Mouse (Mus musculus) inflammation-experienced regulatory T-cells, adult 6 months (primary cell): ENCODE results near the gene Peli1. TPM values are rescaled to one million over a fixed set of nuclear protein-coding genes. Genes with fewer than 3 reads are reported as not detected.

Experiments used
- ATAC-seq: one replicate; pipeline ENCODE4 v1.8.0; 2017
- polyA plus RNA-seq, 3 experiments: library from polyadenylated mRNA; unstranded; fragments of 100-300 nt; shearing (Covaris generic); gene quantifications; one replicate each; pipeline ENCODE4 v1.2.1; 2017

The Peli1 gene
- polyA plus RNA-seq, 3 experiments from 2014 or later: 41.6 to 97.7 (median 96.1) TPM

- ATAC-seq: no peak
Measured at GRCm38 (mm10) chr11:21093081-21093815, 2.2 kb downstream of the Peli1 start.

DNA sequence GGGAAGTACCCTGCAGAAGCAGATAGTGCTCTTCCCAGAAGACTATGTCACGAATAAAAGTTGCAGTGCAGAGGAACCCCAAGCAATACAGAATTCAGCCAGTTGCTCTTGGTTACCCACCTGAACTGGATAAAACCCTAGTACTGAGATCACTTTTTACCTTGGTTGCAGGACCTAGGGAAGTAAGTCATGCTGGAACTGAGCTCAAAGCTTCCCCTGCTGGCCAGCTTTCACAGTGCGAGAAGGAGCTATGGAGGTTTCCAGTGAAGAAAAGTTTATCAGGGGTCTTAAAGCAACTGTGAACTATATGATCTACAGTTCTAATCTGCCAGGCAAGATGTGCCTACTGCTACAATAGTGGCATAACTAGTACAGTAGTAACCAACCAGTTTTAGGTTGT is 5.5 kb downstream of the Peli1 start:
- ATAC-seq: no peak

DNA sequence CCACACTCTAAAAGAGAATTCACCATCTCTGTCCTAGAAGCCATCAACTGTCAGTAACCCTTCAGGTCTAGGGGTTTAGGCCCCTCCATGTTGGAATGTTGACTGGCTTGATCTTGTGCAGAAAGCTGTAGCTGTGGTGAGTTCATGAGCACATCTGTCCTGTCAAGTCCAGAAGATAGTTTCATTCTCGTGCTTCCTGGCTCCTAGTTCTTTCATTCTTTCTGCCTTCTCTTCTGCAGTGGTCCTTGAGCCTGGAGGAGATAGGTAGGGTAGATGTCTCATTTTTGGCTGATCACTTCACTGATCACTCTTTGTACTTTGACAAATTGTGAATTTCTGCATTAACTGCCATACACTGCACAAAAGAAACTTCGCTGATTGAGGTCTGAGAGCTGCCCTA is 7.4 kb downstream of the Peli1 start:
- ATAC-seq: no peak

- ATAC-seq: no peak
Measured at GRCm38 (mm10) chr11:21100704-21101103, 9.6 kb downstream of the Peli1 start.

DNA sequence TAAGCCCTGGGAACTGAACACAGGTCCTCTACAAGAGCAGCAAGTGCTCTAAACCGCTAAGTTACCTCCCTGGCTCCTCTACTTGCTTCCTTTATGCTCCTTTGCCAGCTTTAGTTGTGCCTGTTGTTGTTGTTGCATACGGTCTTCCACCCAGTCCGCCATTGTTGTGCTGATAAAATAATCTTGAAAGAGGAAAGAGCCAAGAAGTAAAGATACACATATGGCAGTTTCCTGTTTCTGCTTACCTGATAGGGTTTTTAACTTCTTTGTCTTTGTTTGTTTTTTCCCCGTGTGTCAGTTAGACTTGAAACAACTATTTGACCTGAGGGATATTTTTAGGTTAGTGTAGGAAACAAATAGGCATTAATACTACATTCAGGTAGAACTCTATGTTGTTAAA is 10.2 kb downstream of the Peli1 start:
- ATAC-seq: peak; percentile 9

DNA sequence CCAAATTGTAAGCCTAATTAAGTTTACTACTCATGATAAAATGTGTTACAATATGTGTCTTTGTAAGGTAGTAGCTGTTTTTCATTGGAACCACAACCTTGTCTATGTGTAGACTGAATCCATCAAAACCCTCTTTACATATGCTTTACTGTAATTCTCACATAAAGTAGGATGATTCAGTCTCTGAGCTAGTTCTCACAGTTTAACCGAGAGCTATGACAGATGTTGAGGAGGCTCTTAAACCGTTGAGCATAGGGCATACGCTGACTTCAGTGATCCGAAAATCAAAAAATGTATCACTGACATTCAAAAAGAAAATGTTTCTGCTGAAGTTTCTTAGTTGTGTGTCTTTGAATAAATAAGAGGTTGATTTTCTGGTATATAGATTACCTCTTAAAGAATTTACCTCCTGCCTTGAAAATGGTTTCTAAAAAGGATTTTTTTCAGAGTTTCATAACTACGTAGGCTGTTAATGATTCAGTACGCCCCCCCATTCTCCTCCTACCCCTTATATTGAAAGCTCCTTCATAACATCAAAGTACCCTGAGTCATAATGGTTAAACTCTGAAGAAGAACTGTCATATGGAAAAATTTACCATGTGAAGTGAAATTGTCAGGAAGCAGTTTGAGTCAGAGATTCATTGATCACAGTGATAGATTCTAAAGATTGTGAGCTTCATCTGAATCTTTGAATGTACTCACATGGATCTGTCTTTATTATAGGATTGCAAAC is 11.3 kb downstream of the Peli1 start:
- ATAC-seq: peak; percentile 57

DNA sequence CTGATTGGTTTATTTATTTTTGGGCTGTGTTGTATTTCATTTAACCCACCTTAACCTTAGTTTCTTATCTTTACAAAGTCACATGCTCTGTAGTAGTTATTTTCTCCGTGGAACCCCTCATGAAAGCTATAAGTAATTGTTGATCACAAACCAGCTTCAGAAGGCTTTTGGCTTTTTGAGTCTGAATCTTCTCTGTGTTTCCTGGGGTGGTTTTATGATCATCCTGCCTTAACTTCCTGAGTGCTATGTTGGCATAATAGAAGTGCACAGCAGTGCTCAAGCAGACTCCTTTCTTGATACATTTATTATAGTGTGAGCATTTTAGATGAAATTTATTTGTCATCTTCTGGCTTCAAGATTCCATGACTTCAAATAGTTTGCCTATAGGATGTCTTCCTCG is 12.1 kb downstream of the Peli1 start:
- ATAC-seq: peak; percentile 49

DNA sequence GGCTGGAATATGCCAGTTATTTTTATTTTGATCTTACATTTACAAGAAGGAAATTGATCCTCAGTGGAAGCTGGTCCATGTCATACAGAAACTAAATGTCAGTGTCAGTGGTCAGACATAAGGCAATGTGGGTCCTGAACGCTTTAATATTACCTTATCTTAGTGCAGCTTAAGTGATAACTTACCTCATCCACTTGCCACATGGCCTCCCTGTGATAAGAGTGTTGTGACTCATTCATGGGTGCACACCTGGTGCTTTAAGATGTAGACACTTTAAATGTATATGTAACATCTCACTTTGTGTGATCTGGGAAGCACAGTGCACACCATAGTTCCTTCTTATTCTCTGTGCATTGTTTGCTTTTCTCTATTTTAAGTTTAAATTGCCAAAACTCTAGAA is 14.3 kb downstream of the Peli1 start:
- ATAC-seq: no peak

DNA sequence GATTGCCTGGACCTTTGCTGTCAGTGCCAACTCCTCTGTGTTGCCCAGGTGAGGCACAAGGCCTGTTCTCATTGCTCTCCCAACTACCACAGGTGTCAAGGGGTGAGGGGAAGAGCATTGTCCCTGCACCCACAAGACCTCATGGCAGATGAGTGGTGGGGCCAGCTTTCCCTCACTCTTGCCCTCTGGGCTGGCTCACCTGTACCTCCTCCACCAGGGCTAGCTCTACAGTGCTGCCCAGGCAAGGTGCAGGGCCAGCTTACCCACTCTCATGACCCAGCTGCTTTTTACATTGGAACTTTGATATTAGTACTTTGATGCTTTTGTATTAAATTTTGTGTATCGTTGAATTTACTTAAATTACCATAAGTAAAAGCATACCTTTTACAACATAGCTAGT is 16.0 kb downstream of the Peli1 start:
- ATAC-seq: no peak

GRCm38 (mm10) chr11:21109279-21109678 is 18.2 kb downstream of the Peli1 start:
- no peak for ATAC-seq

DNA sequence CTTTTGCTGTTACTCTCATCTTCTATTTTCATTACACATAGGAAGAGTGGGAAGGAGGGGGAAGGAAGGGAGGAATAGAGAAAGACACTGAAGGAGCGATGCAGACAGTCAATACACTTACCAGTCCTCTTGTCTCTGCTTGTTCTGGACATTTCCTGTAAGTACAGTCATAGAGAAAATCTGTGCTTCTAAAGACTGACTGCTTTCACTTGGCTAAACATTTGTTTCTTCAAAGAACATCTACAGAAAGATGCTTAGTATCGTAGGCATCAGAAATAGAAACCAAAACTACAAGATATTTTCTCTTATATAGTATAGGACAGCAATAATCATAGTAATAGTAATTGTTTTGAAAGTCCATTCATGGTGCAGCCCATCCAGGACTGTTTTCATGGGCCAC is 23.4 kb downstream of the Peli1 start:
- peak; percentile 52 for ATAC-seq

GRCm38 (mm10) chr11:21115804-21116203 is 24.7 kb downstream of the Peli1 start:
- peak; percentile 11 for ATAC-seq

GRCm38 (mm10) chr11:21116623-21117295 is 25.7 kb downstream of the Peli1 start:
- ATAC-seq: no peak

DNA sequence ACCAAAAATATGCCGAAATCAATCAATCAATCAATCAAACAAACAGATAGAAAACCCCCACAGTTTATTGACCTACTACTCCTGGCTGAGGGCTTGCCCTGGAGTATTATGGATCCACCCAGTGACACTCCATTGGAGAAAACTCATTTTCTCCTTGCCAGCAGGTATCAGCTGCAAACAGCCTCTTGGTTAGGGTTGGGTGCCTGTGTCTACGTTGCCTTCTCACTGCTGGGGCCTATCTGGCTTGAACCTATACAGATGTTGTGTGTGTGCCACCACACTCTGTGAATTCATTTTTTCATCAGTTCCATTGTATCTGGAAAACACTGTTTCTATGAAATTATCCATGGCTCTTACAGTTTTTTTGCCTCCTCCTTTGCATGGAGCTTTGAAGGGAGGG is 30.6 kb downstream of the Peli1 start:
- no peak for ATAC-seq

- no peak for ATAC-seq
Measured at GRCm38 (mm10) chr11:21122399-21122798, 31.3 kb downstream of the Peli1 start.

GRCm38 (mm10) chr11:21131692-21132091 is 40.6 kb downstream of the Peli1 start:
- peak; percentile 29 for ATAC-seq

- ATAC-seq: peak; percentile 14
Measured at GRCm38 (mm10) chr11:21134875-21135451, 43.9 kb downstream of the Peli1 start.

GRCm38 (mm10) chr11:21139453-21139852 is 48.4 kb downstream of the Peli1 start:
- peak; percentile 18 for ATAC-seq

- ATAC-seq: peak; percentile 43
Measured at GRCm38 (mm10) chr11:21141242-21141641, 50.2 kb downstream of the Peli1 start.

- ATAC-seq: peak; percentile 34
Measured at GRCm38 (mm10) chr11:21141755-21142154, 50.7 kb downstream of the Peli1 start.

DNA sequence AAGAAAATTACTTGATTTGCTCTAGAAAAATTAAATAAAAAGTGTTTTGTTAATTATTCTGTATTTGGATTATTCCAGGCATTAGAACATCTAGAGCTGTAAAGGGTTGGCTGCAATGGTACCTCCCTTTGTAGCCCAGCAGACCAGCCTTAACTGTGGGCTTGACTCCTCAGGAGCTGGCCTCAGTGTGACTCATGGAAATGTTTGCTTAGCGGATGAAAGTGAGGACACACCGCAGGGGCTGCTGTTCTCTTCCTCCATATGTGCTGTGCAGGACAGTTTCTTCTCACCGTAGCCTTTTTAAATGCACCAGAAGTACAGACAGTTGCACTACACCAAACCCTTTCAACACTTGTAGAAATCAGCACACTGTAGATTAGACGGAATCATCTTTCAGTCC is 58.4 kb downstream of the Peli1 start:
- peak; percentile 29 for ATAC-seq

GRCm38 (mm10) chr11:21150316-21150715 is 59.2 kb downstream of the Peli1 start:
- no peak for ATAC-seq

DNA sequence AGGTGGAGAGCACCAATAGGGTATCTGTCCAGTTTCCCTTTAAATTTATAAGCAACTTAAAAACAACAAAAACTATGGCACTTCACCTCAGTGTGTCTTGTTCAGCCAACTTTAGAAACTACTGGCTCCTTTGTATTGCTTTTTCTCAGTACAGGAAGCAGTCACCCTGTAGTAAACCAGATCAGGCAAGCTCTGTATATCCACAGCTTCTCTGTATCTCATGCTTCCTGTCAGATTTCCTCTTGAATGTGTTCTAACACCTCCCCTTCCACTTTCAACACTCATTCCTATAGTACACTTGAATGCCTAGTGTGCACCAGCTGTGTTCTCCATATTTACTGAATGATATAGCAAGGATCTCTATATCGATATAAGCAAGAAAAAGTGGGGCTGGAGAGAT is 60.6 kb downstream of the Peli1 start:
- peak; percentile 57 for ATAC-seq
